Mouse (Mus musculus) ES-E14 (cell line): ENCODE data around the gene Gm49380.

Experiments
- CHD2 ChIP-seq: IDR thresholded peaks from 2 replicates; pipeline ENCODE4 v1.6.1; 2014; ENCODE audit warnings: mild to moderate bottlenecking, low read depth, low read length, inconsistent platforms
- MAFK ChIP-seq: IDR thresholded peaks from 2 replicates; pipeline ENCODE4 v1.6.1; 2014; ENCODE audit warnings: mild to moderate bottlenecking, low read depth, low read length, inconsistent platforms; ENCODE audit not compliant: insufficient read depth

- TF ChIP-seq MAFK = no peak
- TF ChIP-seq CHD2 = no peak
These were observed 31.4 kb upstream of the Gm49380 start for GRCm38 (mm10) chr9:44144718-44145060.
